Mouse (Mus musculus) thymus, postnatal 4 days (tissue): ENCODE results near the gene Mstn.

Source experiments
- DNase-seq: peaks from one replicate; pipeline ENCODE4 v3.0.0; 2021

Gene Mstn

GRCm38 (mm10) chr1:53061340-53061739, at the start of gene Mstn:
Gene Mstn (plus strand): TSS chr1:53061640.
- DNase-seq: no peak

GRCm38 (mm10) chr1:53014716-53015115, 46.7 kb upstream of the Mstn start:
- DNase-seq: no peak

- DNase-seq: no peak
Observed at GRCm38 (mm10) chr1:53015606-53016005, 45.8 kb upstream of the Mstn start.

DNA sequence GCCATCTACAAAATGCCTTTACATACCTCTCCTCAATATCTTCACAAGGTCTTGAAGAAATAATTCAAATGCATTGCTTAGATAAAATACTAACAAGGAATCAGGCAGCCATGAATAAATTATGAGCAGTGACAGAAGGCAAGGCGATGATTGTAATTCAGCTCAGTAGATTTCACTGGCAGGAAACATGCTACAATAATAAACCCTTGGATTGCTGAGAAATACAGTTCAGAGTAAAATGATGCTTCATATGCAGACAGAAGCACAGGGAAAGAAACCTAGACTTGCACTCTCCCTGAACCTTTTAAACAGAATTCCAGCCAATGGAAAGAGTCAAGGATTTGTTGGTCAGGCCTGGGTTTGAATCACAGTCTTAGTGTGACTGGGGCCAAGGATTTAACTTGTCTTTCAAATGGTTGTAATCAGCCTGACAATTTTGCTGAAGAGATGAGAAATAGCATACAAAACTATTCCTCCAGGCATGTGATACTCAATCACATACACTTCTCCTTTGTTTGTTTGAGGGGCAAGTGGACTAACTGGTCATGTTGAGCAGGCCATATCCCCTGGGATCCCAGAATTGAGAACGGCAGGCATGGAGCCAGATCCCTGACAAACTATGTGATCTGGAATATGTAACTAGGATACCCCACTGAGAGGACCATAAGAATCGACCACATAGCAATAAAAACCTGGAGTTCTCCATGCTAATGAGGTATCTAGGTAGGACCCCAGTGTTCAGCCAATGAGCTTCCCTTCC, 42.5 kb upstream of the Mstn start:
- DNase-seq: no peak

- DNase-seq: no peak
Observed at GRCm38 (mm10) chr1:53020079-53020478, 41.4 kb upstream of the Mstn start, which contains the start of gene 1700019D03Rik. Gene 1700019D03Rik (minus strand): TSS chr1:53020179.

DNA sequence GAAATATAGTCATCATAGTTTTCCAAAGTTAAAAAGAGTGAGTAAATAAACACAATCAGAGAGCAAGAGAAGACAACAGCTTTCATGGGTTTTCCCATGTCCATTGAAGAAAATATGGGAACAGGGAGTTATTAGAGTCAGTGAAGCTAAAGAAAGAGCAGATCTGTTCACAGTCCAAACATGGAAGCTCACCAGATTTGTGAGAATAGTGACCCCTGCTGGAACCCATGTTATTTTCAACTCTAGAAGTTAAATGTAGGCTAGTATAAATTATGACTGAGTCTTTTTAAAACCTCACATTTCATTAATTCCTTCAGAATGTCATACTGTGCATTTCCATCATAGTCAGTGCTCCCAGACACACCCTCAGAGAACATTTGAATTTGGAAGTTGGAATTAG, 28.9 kb upstream of the Mstn start:
- no peak for DNase-seq

GRCm38 (mm10) chr1:53037443-53037871, 24.0 kb upstream of the Mstn start:
- no peak for DNase-seq

GRCm38 (mm10) chr1:53049763-53050427, 11.5 kb upstream of the Mstn start:
- DNase-seq: no peak

DNA sequence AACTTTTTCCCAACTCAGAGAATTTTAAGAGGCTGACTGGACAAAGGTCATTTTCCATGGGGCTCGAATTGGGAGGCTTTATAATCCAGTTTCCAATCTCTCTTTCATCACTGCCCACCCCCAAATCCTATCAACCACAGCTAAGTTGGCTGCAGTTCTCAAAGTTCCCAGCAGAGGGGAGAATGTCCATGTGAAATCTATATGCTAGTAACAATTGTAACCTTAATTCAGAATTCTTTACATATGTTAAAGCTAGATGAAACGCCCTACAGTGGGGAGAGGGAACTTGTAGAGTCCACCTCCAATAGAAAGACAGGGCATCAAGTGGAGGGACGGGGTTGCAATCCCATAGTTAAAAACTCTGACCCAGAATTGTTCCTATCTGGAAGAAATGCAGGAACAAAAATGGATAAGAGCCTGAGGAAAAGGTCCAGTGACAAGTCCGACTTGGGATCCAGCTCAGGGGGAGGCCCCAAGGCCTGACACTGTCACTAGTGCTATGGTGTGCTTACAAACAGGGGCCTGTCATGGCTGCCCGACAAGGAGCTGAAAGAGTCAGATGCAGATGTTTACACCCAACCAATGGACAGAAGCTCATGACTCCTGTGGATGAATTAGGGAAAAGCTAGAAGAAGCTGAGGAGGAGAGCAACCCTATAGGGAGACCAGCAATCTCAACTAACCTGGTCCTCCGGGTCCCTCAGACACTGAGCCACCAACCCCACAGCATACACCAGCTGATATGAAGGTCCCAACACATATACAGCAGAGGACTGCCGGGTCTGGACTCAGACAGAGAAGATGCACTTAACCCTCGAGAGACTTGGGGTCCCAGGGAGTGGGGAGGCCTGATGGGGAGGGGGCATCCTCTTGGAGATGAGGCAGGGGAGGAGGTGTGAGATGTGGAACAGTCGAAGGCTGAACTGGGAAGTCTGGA, 8.1 kb upstream of the Mstn start:
- DNase-seq: peak; percentile 81

GRCm38 (mm10) chr1:53059106-53059505, 2.3 kb upstream of the Mstn start:
- DNase-seq: no peak

GRCm38 (mm10) chr1:53060499-53060898, 941 bp upstream of the Mstn start:
- DNase-seq: no peak

- no peak for DNase-seq
Observed at GRCm38 (mm10) chr1:53061871-53062608, 600 bp downstream of the Mstn start.

DNA sequence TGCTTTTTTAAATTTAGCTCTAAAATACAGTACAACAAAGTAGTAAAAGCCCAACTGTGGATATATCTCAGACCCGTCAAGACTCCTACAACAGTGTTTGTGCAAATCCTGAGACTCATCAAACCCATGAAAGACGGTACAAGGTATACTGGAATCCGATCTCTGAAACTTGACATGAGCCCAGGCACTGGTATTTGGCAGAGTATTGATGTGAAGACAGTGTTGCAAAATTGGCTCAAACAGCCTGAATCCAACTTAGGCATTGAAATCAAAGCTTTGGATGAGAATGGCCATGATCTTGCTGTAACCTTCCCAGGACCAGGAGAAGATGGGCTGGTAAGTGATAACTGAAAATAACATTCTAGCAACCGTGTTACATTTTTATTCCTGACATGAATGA, 2.5 kb downstream of the Mstn start:
- no peak for DNase-seq

- no peak for DNase-seq
Observed at GRCm38 (mm10) chr1:53069726-53070514, 8.5 kb downstream of the Mstn start.

GRCm38 (mm10) chr1:53070664-53071175, 9.3 kb downstream of the Mstn start:
- no peak for DNase-seq

- DNase-seq: no peak
Observed at GRCm38 (mm10) chr1:53076656-53077055, 15.2 kb downstream of the Mstn start.

DNA sequence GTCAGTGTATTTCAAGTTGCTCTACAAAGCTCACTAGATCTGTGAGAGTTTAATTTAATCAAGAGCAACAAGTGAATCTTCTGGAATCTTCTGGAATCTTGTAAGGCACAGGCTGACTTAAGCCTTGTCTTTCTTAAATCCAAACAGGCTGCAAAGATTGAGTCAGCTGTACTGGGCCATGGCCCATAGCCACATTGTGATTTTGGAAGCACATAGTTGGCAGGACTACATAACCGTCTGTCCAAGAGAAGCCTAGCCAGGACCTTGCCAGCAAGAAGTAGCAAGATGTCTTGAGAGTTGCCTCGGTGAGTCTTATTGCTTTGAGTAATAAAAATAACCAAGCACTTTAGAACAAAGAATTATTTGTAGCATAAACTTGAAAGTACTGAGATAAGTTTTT, 18.4 kb downstream of the Mstn start:
- no peak for DNase-seq

DNA sequence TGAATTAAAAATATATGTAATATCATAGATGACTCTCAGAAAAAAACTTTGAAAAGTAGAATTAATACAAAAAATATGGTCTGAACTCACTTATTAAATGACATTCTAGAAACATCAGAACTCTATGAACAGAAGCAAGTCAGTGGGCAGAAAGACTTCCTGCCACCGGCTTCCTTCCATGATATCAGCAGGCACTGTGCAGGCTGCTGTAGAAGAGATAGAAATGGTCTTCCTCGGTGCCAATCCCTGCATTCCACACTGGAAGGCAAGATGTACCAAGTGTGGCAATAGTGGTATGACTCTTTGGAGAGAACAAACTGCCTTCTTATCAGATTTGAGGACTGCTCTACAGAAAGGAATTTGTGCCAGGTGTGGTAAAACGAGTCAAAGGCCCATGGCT, 19.2 kb downstream of the Mstn start:
- no peak for DNase-seq

DNA sequence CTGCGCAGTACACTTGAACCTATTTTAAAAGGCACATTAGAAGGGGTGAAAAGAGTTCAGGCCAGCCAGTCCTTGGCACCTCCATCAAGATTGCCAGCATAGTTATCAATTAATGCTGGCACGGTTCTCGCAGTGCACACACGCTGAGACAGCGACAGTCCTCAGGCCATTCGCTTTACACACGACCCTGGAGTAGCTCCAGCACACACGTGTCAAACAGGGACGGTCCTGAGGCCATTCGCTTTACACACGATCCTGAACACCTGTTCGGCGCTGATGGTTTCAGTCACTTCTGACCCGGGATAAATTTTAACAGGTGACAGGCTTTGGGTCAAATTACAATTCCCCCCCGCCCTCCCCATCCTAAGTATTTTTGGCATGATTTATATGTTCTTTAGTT, 23.8 kb downstream of the Mstn start:
- no peak for DNase-seq

DNA sequence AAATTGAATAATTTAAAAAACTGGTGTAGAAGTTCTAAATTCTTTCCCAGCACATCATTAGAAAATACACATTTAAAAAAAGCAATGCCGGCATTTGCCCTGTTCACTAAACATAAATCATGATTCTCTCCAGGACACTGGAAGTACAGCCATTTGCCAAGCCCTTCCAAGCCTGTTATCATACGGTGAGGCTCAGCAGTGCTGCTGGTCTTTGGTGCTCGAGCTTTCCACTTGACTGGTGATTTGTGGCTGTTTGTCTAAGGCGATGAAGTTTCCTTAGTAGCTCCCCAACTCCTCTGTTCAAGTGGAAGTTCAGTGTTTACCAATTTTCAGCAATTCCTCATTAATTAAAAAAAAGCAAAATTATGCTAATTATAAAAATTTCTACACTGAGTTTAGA, 24.6 kb downstream of the Mstn start:
- DNase-seq: no peak

DNA sequence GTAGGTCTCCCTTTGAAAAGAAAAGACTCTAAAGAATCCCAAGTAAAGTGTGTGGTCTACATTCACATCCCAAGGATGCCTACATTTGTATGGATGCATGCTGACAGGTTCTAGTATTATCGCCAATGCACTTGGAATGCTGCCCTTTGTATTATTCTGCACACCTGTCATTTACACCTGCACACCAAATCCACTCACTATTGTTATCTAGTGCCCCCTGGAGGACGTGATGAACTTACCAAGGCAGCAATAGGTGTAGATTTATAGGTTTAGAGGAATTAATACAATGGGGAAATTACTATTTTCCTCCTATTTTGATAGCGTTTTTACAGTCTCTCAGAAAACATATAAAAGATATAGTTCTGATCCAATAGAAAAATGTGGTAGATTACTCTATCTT, 31.7 kb downstream of the Mstn start:
- peak; percentile 38 for DNase-seq

DNA sequence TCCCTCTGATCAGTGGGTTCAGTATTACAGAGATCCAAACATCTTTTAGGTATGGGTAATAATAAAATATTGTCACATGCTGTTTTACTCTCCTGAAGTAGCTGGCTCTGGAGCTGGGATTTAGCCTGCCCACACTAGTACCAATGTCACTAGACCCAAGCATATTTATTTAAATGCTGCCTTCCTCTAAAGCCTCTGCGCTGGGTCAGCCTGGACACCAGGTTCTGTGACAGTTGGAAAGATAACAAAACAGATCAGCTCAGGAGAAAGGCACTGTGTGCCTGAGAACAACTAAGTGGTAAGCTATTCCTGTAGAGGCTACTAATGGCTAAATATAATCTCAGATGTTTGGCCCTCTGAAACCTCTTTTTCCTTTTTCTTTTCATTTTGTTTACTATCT, 49.1 kb downstream of the Mstn start:
- no peak for DNase-seq
